Mouse (Mus musculus) gastrocnemius, adult 2 months (tissue): ENCODE results near the gene Hivep3. TPM values are rescaled to one million over a fixed set of nuclear protein-coding genes. Genes with fewer than 3 reads are reported as not detected.

ENCODE experiments used
- DNase-seq: peaks from one replicate; pipeline ENCODE4 v3.0.0; 2022
- H3K27ac ChIP-seq: fragments of 200-600 bp; 2 replicates; pipeline ENCODE4 v1.8.1; 2022; ENCODE audit warnings: mild to moderate bottlenecking
- H3K4me3 ChIP-seq: fragments of 200-600 bp; 2 replicates; pipeline ENCODE4 v1.8.1; 2022; ENCODE audit warnings: mild to moderate bottlenecking, moderate library complexity
- CTCF ChIP-seq: fragments of 200-600 bp; IDR thresholded peaks from 2 replicates; pipeline ENCODE4 v1.8.1; 2022; ENCODE audit warnings: antibody characterized with exemption, mild to moderate bottlenecking, moderate library complexity
- intact Hi-C: fragments of 180-260 bp; cut with DNase I; formaldehyde crosslinking; loops from one replicate; pipeline ENCODE4 v1.15.1; 2025
- total RNA-seq, 2 experiments: library from RNA; stranded (reverse); gene quantifications; 2 replicates each; pipeline ENCODE4 v1.2.3; 2021

Gene Hivep3
- total RNA-seq, 2 experiments from 2014 or later, result 1.7 to 3.5 TPM

- Histone ChIP-seq H3K27ac (no peak overlapping the region), H3K4me3 (no peak overlapping the region)
- no peak for TF ChIP-seq CTCF
- intact Hi-C loops, result no loop called here
- DNase-seq, result no peak
Observed at GRCm38 (mm10) chr4:120067592-120068235, 334.1 kb downstream of the Hivep3 start.

GRCm38 (mm10) chr4:120068883-120069581 is 335.4 kb downstream of the Hivep3 start:
- no peak for TF ChIP-seq CTCF
- DNase-seq, result no peak
- no peak overlapping the region for H3K4me3 ChIP-seq
- no peak overlapping the region for H3K27ac ChIP-seq
- intact Hi-C loops, result no loop called here

GRCm38 (mm10) chr4:120069582-120069980 is 336.0 kb downstream of the Hivep3 start:
- TF ChIP-seq CTCF, result no peak
- Histone ChIP-seq H3K27ac (no peak overlapping the region), H3K4me3 (no peak overlapping the region)
- intact Hi-C loops, result no loop called here
- no peak for DNase-seq

GRCm38 (mm10) chr4:120071411-120071810 is 337.8 kb downstream of the Hivep3 start:
- no peak for TF ChIP-seq CTCF
- Histone ChIP-seq H3K4me3 (no peak overlapping the region), H3K27ac (no peak overlapping the region)
- DNase-seq, result no peak
- intact Hi-C loops, result no loop called here

GRCm38 (mm10) chr4:120071842-120072507 is 338.4 kb downstream of the Hivep3 start:
- Histone ChIP-seq H3K4me3 (0 out of 2 replicates have a peak overlapping the region, but pooled peaks have one; percentile 21), H3K27ac (no peak overlapping the region)
- DNase-seq, result peak; percentile 51

GRCm38 (mm10) chr4:120074061-120074460 is 340.5 kb downstream of the Hivep3 start:
- no peak for TF ChIP-seq CTCF
- DNase-seq, result no peak
- intact Hi-C loops, result no loop called here
- H3K4me3 ChIP-seq, result no peak overlapping the region
- no peak overlapping the region for H3K27ac ChIP-seq

More at GRCm38 (mm10) chr4:120071842-120072507, 338.4 kb downstream of the Hivep3 start:
- intact Hi-C loops, result no loop called here
- TF ChIP-seq CTCF, result no peak

GRCm38 (mm10) chr4:120077322-120077721 is 343.7 kb downstream of the Hivep3 start:
- no peak for DNase-seq
- Histone ChIP-seq H3K4me3 (no peak overlapping the region), H3K27ac (no peak overlapping the region)
- intact Hi-C loops, result no loop called here
- no peak for TF ChIP-seq CTCF

- intact Hi-C loops, result no loop called here
- DNase-seq, result no peak
- H3K4me3 ChIP-seq, result no peak overlapping the region
- no peak overlapping the region for H3K27ac ChIP-seq
- TF ChIP-seq CTCF, result no peak
Observed at GRCm38 (mm10) chr4:120082527-120082926, 348.9 kb downstream of the Hivep3 start.

- intact Hi-C loops, result no loop called here
- TF ChIP-seq CTCF, result no peak
- Histone ChIP-seq H3K4me3 (no peak overlapping the region), H3K27ac (no peak overlapping the region)
- no peak for DNase-seq
Observed at GRCm38 (mm10) chr4:120083700-120084099, 350.1 kb downstream of the Hivep3 start.

- Histone ChIP-seq H3K27ac (no peak overlapping the region), H3K4me3 (no peak overlapping the region)
- intact Hi-C loops, result no loop called here
- DNase-seq, result no peak
- TF ChIP-seq CTCF, result no peak
Observed at GRCm38 (mm10) chr4:120089536-120089935, 356.0 kb downstream of the Hivep3 start.

- DNase-seq, result peak; percentile 84
- intact Hi-C loops, result no loop called here
- TF ChIP-seq CTCF, result no peak
- Histone ChIP-seq H3K27ac (peak overlapping the region; percentile 62), H3K4me3 (no peak overlapping the region)
Observed at GRCm38 (mm10) chr4:120091997-120092783, 358.6 kb downstream of the Hivep3 start.

GRCm38 (mm10) chr4:120096935-120097334 is 363.4 kb downstream of the Hivep3 start:
- no peak for DNase-seq
- intact Hi-C loops, result no loop called here
- no peak for TF ChIP-seq CTCF
- H3K4me3 ChIP-seq, result no peak overlapping the region
- H3K27ac ChIP-seq, result no peak overlapping the region
